Mouse (Mus musculus) adrenal gland, postnatal 25 days (tissue): ENCODE data around the gene Ccdc34. TPM values are rescaled to one million over a fixed set of nuclear protein-coding genes. Genes with fewer than 3 reads are reported as not detected.

Experiments
- DNase-seq: peaks from one replicate; pipeline ENCODE4 v3.0.0; 2021; ENCODE audit warnings: mixed read lengths
- total RNA-seq: library from RNA; stranded (reverse); gene quantifications from 2 replicates; pipeline ENCODE4 v1.2.3, GENCODE M21; 2021

The Ccdc34 gene
- total RNA-seq, 1 experiment from 2014 or later = 11.4 TPM

GRCm38 (mm10) chr2:110179669-110180315, 162.2 kb downstream of the Ccdc34 start:
- peak; percentile 22 for DNase-seq

GRCm38 (mm10) chr2:110180316-110180670, 162.7 kb downstream of the Ccdc34 start:
- DNase-seq = no peak

GRCm38 (mm10) chr2:110181666-110182065, 164.0 kb downstream of the Ccdc34 start:
- no peak for DNase-seq

- DNase-seq = no peak
These were observed 164.6 kb downstream of the Ccdc34 start for GRCm38 (mm10) chr2:110182248-110182647.

GRCm38 (mm10) chr2:110182795-110183486, 165.3 kb downstream of the Ccdc34 start:
- DNase-seq = no peak

- no peak for DNase-seq
These were observed 166.5 kb downstream of the Ccdc34 start for GRCm38 (mm10) chr2:110184071-110184470.

GRCm38 (mm10) chr2:110186427-110186980, 168.9 kb downstream of the Ccdc34 start:
- peak; percentile 41 for DNase-seq

- no peak for DNase-seq
These were observed 171.2 kb downstream of the Ccdc34 start for GRCm38 (mm10) chr2:110188696-110189397.

- no peak for DNase-seq
These were observed 172.8 kb downstream of the Ccdc34 start for GRCm38 (mm10) chr2:110190416-110190815.

GRCm38 (mm10) chr2:110191186-110191690, 173.6 kb downstream of the Ccdc34 start:
- DNase-seq = no peak

- DNase-seq = peak; percentile 87
These were observed 174.5 kb downstream of the Ccdc34 start for GRCm38 (mm10) chr2:110191965-110192701.

- DNase-seq = no peak
These were observed 175.2 kb downstream of the Ccdc34 start for GRCm38 (mm10) chr2:110192702-110193312.

- DNase-seq = no peak
These were observed 178.9 kb downstream of the Ccdc34 start for GRCm38 (mm10) chr2:110196551-110196950.

- DNase-seq = no peak
These were observed 182.0 kb downstream of the Ccdc34 start for GRCm38 (mm10) chr2:110199648-110200047.

GRCm38 (mm10) chr2:110201770-110202169, 184.2 kb downstream of the Ccdc34 start:
- no peak for DNase-seq

GRCm38 (mm10) chr2:110202716-110203497, 185.3 kb downstream of the Ccdc34 start:
- DNase-seq = no peak

GRCm38 (mm10) chr2:110204169-110204568, 186.6 kb downstream of the Ccdc34 start:
- DNase-seq = no peak

- DNase-seq = peak; percentile 78
These were observed 187.2 kb downstream of the Ccdc34 start for GRCm38 (mm10) chr2:110204705-110205318.

- DNase-seq = no peak
These were observed 193.2 kb downstream of the Ccdc34 start for GRCm38 (mm10) chr2:110210508-110211496.
